Mouse (Mus musculus) brain, embryonic 18.5 days (tissue): ENCODE data around the gene Vmn1r131.
"Not testable (repeated sequence)": the region's sequence is repeated elsewhere in the genome, so short reads cannot be mapped to it uniquely, and the experiment has no call there.

Experiments
- DNase-seq: peaks from one replicate; pipeline ENCODE4 v3.0.0-alpha.2; 2012; ENCODE audit warnings: low read depth, low spot score

The Vmn1r131 gene

DNA sequence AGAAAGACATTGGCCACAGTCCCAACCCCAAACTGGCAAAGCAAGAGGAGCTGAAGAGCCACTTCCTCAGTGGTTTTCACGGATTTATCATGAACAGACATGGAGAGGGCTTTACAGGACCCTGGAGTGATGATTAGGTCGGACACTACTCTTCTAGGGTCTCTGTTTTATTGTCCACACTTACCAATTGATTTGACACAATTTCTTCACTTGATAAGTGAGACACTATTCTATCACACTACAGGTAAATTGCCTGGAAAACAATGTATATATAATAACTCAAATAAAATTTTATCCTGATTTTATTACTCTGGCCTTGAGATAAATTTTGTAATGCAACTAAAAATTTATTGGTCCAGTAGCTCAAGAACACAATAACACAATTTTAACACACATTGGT, at the start of gene Vmn1r131:
TSS of gene Vmn1r131 (minus strand) at position 101 of the 400 bp plus-strand sequence.
- not testable (repeated sequence) for DNase-seq

DNA sequence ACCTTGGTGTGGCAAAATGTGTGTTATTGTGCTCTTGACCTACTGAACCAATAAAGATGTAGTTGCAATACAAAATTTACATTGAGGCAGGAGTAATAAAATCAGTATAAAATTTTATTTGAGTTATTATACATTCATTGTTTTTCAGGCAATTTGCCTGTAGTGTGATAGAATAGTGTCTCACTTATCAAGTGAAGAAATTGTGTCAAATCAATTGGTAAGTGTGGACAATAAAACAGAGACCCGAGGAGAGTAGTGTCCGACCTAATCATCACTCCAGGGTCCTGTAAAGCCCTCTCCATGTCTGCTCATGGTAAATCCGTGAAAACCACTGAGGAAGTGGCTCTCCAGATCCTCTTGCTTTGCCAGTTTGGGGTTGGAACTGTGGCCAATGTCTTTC, 34.4 kb downstream of the Vmn1r131 start, which contains the start of gene Vmn1r130:
TSS of gene Vmn1r130 (plus strand) at position 301 of the 400 bp plus-strand sequence.
- DNase-seq = not testable (repeated sequence)
